Mouse (Mus musculus) cortical plate, adult 2 months (tissue): ENCODE results near the gene Mrln. TPM values are rescaled to one million over a fixed set of nuclear protein-coding genes. Genes with fewer than 3 reads are reported as not detected.

Experiments
- H3K27ac ChIP-seq: fragments of 200-500 bp; 2 replicates; pipeline ENCODE4 v1.5.1; 2012; ENCODE audit warnings: low read length, control low read depth, inconsistent platforms; ENCODE audit not compliant: insufficient read depth
- H3K4me1 ChIP-seq: fragments of 200-500 bp; 2 replicates; pipeline ENCODE4 v1.6.1; 2011; ENCODE audit warnings: low read length; ENCODE audit not compliant: control insufficient read depth, insufficient read depth
- H3K4me3 ChIP-seq: fragments of 200-500 bp; 2 replicates; pipeline ENCODE4 v1.5.1; 2011; ENCODE audit warnings: mild to moderate bottlenecking, low read length, control low read depth; ENCODE audit not compliant: insufficient read depth
- CTCF ChIP-seq: fragments of 200-500 bp; IDR thresholded peaks from 2 replicates; pipeline ENCODE4 v1.5.1; 2011; ENCODE audit warnings: mild to moderate bottlenecking, control low read depth, low read length; ENCODE audit not compliant: insufficient read depth; ENCODE audit errors: extremely low read depth
- POLR2A ChIP-seq: fragments of 200-500 bp; IDR thresholded peaks from 2 replicates; pipeline ENCODE4 v1.6.1; 2011; ENCODE audit warnings: mild to moderate bottlenecking, low read length, control low read depth; ENCODE audit not compliant: insufficient read depth; ENCODE audit errors: extremely low read depth
- polyA plus RNA-seq: library from polyadenylated mRNA; depleted of rRNA; stranded (reverse); fragments of >200 nt; gene quantifications from 2 replicates; pipeline ENCODE4 v1.2.3, GENCODE M21; 2012; rRNA removed

The Mrln gene
- 0.81 and 0.84 TPM in 2 replicates for polyA plus RNA-seq

GRCm38 (mm10) chr10:70204505-70205399, at the start of gene Mrln:
TSS of gene Mrln (plus strand) at chr10:70204664.
- no peak within 1 kb of the TSS for H3K4me3 ChIP-seq
- H3K27ac ChIP-seq: no peak within 1 kb of the TSS
- H3K4me1 ChIP-seq: no peaks in the 10 kb centered on the region; the same call in 1 of the 2 replicates
- TF ChIP-seq CTCF: no peak
- no peak for TF ChIP-seq POLR2A

- Histone ChIP-seq H3K4me1 (no peaks in the 10 kb centered on the region), H3K27ac (no peak overlapping the region), H3K4me3 (no peak overlapping the region)
- no peak for TF ChIP-seq POLR2A
- peak; percentile 33 for TF ChIP-seq CTCF
Observed at GRCm38 (mm10) chr10:70156431-70157165, 47.9 kb upstream of the Mrln start.

- Histone ChIP-seq H3K27ac (no peak overlapping the region), H3K4me3 (no peak overlapping the region), H3K4me1 (no peaks in the 10 kb centered on the region)
- TF ChIP-seq POLR2A (no peak), CTCF (no peak)
Observed at GRCm38 (mm10) chr10:70159651-70160320, 44.7 kb upstream of the Mrln start.

- Histone ChIP-seq H3K4me3 (no peak overlapping the region), H3K27ac (no peak overlapping the region), H3K4me1 (peaks cover 3% of the 10 kb centered on the region)
- no peak for TF ChIP-seq CTCF
- no peak for TF ChIP-seq POLR2A
Observed at GRCm38 (mm10) chr10:70160811-70161210, 43.7 kb upstream of the Mrln start.

- H3K4me1 ChIP-seq: peaks cover 3% of the 10 kb centered on the region
- no peak overlapping the region for H3K4me3 ChIP-seq
- no peak overlapping the region for H3K27ac ChIP-seq
- no peak for TF ChIP-seq CTCF
- no peak for TF ChIP-seq POLR2A
Observed at GRCm38 (mm10) chr10:70161504-70161903, 43.0 kb upstream of the Mrln start.

GRCm38 (mm10) chr10:70163681-70164080, 40.8 kb upstream of the Mrln start:
- no peak for TF ChIP-seq POLR2A
- TF ChIP-seq CTCF: no peak
- Histone ChIP-seq H3K4me1 (peaks cover 6% of the 10 kb centered on the region), H3K27ac (no peak overlapping the region), H3K4me3 (no peak overlapping the region)

GRCm38 (mm10) chr10:70165877-70166276, 38.6 kb upstream of the Mrln start:
- Histone ChIP-seq H3K4me1 (peaks cover 9% of the 10 kb centered on the region), H3K27ac (no peak overlapping the region), H3K4me3 (no peak overlapping the region)
- TF ChIP-seq CTCF (peak; percentile 27; the same call in 1 of the 2 replicates), POLR2A (no peak)

- peaks cover 9% of the 10 kb centered on the region for H3K4me1 ChIP-seq
- no peak overlapping the region for H3K27ac ChIP-seq
Observed at GRCm38 (mm10) chr10:70166427-70166826, 38.0 kb upstream of the Mrln start.

GRCm38 (mm10) chr10:70167625-70168024, 36.8 kb upstream of the Mrln start:
- no peak for TF ChIP-seq CTCF
- TF ChIP-seq POLR2A: no peak
- Histone ChIP-seq H3K27ac (no peak overlapping the region), H3K4me1 (peaks cover 9% of the 10 kb centered on the region), H3K4me3 (no peak overlapping the region)

More at GRCm38 (mm10) chr10:70166427-70166826, 38.0 kb upstream of the Mrln start:
- H3K4me3 ChIP-seq: no peak overlapping the region
- TF ChIP-seq POLR2A (no peak), CTCF (no peak)

- no peak for TF ChIP-seq CTCF
- TF ChIP-seq POLR2A: no peak
- H3K27ac ChIP-seq: no peak overlapping the region
- peaks cover 9% of the 10 kb centered on the region for H3K4me1 ChIP-seq
- H3K4me3 ChIP-seq: no peak overlapping the region
Observed at GRCm38 (mm10) chr10:70168396-70168795, 36.1 kb upstream of the Mrln start.
